Mouse (Mus musculus) midbrain, embryonic 10.5 days (tissue): Measurements from ENCODE around the gene Gm47289. TPM values are rescaled to one million over a fixed set of nuclear protein-coding genes. Genes with fewer than 3 reads are reported as not detected.

ENCODE experiments used
- polyA plus RNA-seq: library from polyadenylated mRNA; unstranded; fragments of >200 nt; fragmentation: Nextera tagmentation; extraction: Ambion mirVana; gene quantifications from 2 replicates; pipeline ENCODE4 v1.2.1, GENCODE M21; 2016

The Gm47289 gene
- polyA plus RNA-seq, 1 experiment from 2014 or later: not detected

Other genes starting within 250 kb of the Gm47289 start
- 6.2 and 6.6 TPM in 2 replicates for gene Ctdspl, start 232.7 kb upstream of the Gm47289 start, polyA plus RNA-seq
- gene Vill, start 106.4 kb upstream of the Gm47289 start, polyA plus RNA-seq: 10.5 and 11.3 TPM in 2 replicates
- gene Plcd1, start 65.7 kb upstream of the Gm47289 start, polyA plus RNA-seq: 21.8 and 29.2 TPM in 2 replicates
- 0.58 and 0.82 TPM in 2 replicates for gene Dlec1, start 56.7 kb upstream of the Gm47289 start, polyA plus RNA-seq
- 1.5 and 1.9 TPM in 2 replicates for gene Acaa1b, start 2.1 kb upstream of the Gm47289 start, polyA plus RNA-seq
- not detected in 2 replicates for gene Slc22a13, start 49.9 kb downstream of the Gm47289 start, polyA plus RNA-seq
- 14.4 and 15.0 TPM in 2 replicates for gene Oxsr1, start 163.3 kb downstream of the Gm47289 start, polyA plus RNA-seq
- gene Acaa1a, start 180.5 kb downstream of the Gm47289 start, polyA plus RNA-seq: 75.5 and 82.4 TPM in 2 replicates
- 7.5 and 8.2 TPM in 2 replicates for gene Myd88, start 182.2 kb downstream of the Gm47289 start, polyA plus RNA-seq
- 6.9 and 7.7 TPM in 2 replicates for gene Xylb, start 198.2 kb downstream of the Gm47289 start, polyA plus RNA-seq
- gene Slc22a14, start 206.4 kb downstream of the Gm47289 start, polyA plus RNA-seq: not detected in 2 replicates
- 63.7 and 69.9 TPM in 2 replicates for gene Acvr2b, start 243.0 kb downstream of the Gm47289 start, polyA plus RNA-seq